Mouse (Mus musculus): Measurements from ENCODE around the gene Aar2. TPM values are rescaled to one million over a fixed set of nuclear protein-coding genes. Genes with fewer than 3 reads are reported as not detected.
A peak's percentile ranks its signal among the peaks of the same experiment; 100 is the strongest.

Aar2 gene
- polyA plus RNA-seq, 1 experiment from 2014 or later: 53.5 TPM

DNA sequence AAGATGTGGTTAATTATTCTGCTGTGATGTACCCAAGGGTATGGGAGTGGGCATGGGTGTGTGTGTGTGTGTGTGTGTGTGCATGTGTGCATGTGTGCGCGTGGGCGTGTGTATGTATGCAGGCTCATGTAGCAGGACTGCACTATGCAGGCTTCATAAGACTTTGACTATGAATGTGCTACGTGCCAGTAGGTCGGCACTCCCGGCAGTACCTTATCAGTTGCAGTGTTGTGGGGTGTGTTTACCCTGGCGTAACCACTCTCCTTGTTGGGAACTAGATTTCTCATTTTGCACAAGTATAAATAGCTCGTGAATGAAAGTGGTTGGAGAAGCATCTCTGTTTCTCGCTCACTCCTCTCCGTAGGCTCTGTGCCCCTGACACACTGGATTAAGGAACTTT is 35.5 kb downstream of the Aar2 start:
- DNase-seq (ENCODE audit: low spot score): no peak
- 91% methylated on average over 10 of the region's 10 CpGs for WGBS
- Histone ChIP-seq H3K4me1 (replicated peaks; ENCODE audit: control insufficient read depth, insufficient read depth, low read length) (0 out of 2 replicates have a peak, but pooled peaks cover 8% of the 10 kb centered on the region), H3K36me3 (replicated peaks; ENCODE audit: control insufficient read depth, insufficient read depth) (no peaks in the 10 kb centered on the region), H3K27me3 (ENCODE audit: control insufficient read depth, insufficient read depth, low read length) (no peaks in the 10 kb centered on the region), H3K4me2 (replicated peaks) (no peak overlapping the region), H3K9ac (no peak overlapping the region), H3K9me3 (ENCODE audit: control insufficient read depth, low read length) (no peaks in the 10 kb centered on the region), H3K4me3 (replicated peaks; ENCODE audit: low read length) (no peak overlapping the region), H3K27ac (no peak overlapping the region)
- ATAC-seq (ENCODE audit: low FRiP score): no peak

GRCm38 (mm10) chr2:156584154-156584796 is 36.9 kb downstream of the Aar2 start:
- peak; percentile 18; the same call in 1 of the 2 replicates for ATAC-seq (ENCODE audit: low FRiP score)
- WGBS: 61% methylated on average over 11 of the region's 11 CpGs
- no peak overlapping the region for H3K9ac ChIP-seq

DNA sequence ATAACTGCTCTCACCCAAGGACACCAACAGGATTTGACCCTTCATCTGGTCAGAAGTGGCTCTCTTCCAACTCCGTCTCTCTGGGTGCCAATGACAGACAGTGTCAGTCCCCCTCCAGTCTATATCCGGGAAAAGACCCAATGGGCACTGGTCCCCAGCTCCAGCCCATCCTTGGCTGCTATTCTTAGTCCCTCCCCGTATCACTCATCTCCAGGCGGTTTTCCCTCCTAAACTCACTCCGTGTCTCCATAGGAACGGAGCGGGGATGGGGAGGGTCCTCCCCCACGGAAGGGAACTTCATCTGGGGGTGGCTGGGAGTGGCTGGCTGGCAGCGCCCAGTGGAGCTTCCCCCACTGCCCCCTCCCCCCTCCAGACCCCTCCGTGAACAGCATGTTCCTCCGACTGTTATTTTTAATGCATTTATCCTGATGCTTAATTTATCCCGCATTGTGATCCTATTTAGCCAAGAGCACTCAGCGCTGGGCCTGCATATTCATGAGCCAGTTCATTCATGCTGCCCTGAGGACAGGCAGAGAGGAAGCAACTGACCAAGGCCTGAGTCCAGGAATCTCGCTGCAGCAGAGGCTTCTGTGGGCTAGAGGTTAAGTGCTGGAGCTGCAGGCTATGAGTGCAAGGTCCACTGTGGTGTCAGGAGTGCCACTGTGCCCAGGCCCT is 37.5 kb downstream of the Aar2 start:
- peak overlapping the region; percentile 28 for H3K4me2 ChIP-seq (replicated peaks)
- H3K4me3 ChIP-seq (replicated peaks; ENCODE audit: low read length): no peak overlapping the region
- no peak overlapping the region for H3K27ac ChIP-seq
- DNase-seq (ENCODE audit: low spot score) (peak; percentile 31), ATAC-seq (ENCODE audit: low FRiP score) (peak; percentile 64; the same call in 1 of the 2 replicates)
- H3K9ac ChIP-seq: no peak overlapping the region
- H3K4me1 ChIP-seq (replicated peaks; ENCODE audit: control insufficient read depth, insufficient read depth, low read length): 0 out of 2 replicates have a peak, but pooled peaks cover 8% of the 10 kb centered on the region
- no peaks in the 10 kb centered on the region for H3K9me3 ChIP-seq (ENCODE audit: control insufficient read depth, low read length)
- H3K27me3 ChIP-seq (ENCODE audit: control insufficient read depth, insufficient read depth, low read length): no peaks in the 10 kb centered on the region
- WGBS: 13% methylated on average over 14 of the region's 14 CpGs
- H3K36me3 ChIP-seq (replicated peaks; ENCODE audit: control insufficient read depth, insufficient read depth): no peaks in the 10 kb centered on the region

More at GRCm38 (mm10) chr2:156584154-156584796, 36.9 kb downstream of the Aar2 start:
- H3K9me3 ChIP-seq (ENCODE audit: control insufficient read depth, low read length): no peaks in the 10 kb centered on the region
- H3K36me3 ChIP-seq (replicated peaks; ENCODE audit: control insufficient read depth, insufficient read depth): no peaks in the 10 kb centered on the region
- peak overlapping the region; percentile 28; the same call in 1 of the 2 replicates for H3K4me2 ChIP-seq (replicated peaks)
- H3K27me3 ChIP-seq (ENCODE audit: control insufficient read depth, insufficient read depth, low read length): no peaks in the 10 kb centered on the region
- DNase-seq (ENCODE audit: low spot score): peak; percentile 29
- 0 out of 2 replicates have a peak, but pooled peaks cover 8% of the 10 kb centered on the region for H3K4me1 ChIP-seq (replicated peaks; ENCODE audit: control insufficient read depth, insufficient read depth, low read length)
- H3K27ac ChIP-seq: no peak overlapping the region
- no peak overlapping the region for H3K4me3 ChIP-seq (replicated peaks; ENCODE audit: low read length)

GRCm38 (mm10) chr2:156589481-156589880 is 42.1 kb downstream of the Aar2 start:
- Histone ChIP-seq H3K27me3 (ENCODE audit: control insufficient read depth, insufficient read depth, low read length) (no peaks in the 10 kb centered on the region), H3K4me2 (replicated peaks) (no peak overlapping the region), H3K9ac (no peak overlapping the region), H3K27ac (no peak overlapping the region), H3K36me3 (replicated peaks; ENCODE audit: control insufficient read depth, insufficient read depth) (no peaks in the 10 kb centered on the region), H3K4me1 (replicated peaks; ENCODE audit: control insufficient read depth, insufficient read depth, low read length) (0 out of 2 replicates have a peak, but pooled peaks cover 8% of the 10 kb centered on the region), H3K4me3 (replicated peaks; ENCODE audit: low read length) (no peak overlapping the region), H3K9me3 (ENCODE audit: control insufficient read depth, low read length) (no peaks in the 10 kb centered on the region)
- WGBS: 88% methylated on average over 9 of the region's 9 CpGs
- no peak for ATAC-seq (ENCODE audit: low FRiP score)
- no peak for DNase-seq (ENCODE audit: low spot score)

- ATAC-seq (ENCODE audit: low FRiP score): no peak
- H3K27ac ChIP-seq: no peak overlapping the region
- 75% methylated on average over 15 of the region's 15 CpGs for WGBS
- H3K27me3 ChIP-seq (ENCODE audit: control insufficient read depth, insufficient read depth, low read length): no peaks in the 10 kb centered on the region
- H3K4me1 ChIP-seq (replicated peaks; ENCODE audit: control insufficient read depth, insufficient read depth, low read length): no peaks in the 10 kb centered on the region
- no peaks in the 10 kb centered on the region for H3K36me3 ChIP-seq (replicated peaks; ENCODE audit: control insufficient read depth, insufficient read depth)
- no peaks in the 10 kb centered on the region for H3K9me3 ChIP-seq (ENCODE audit: control insufficient read depth, low read length)
- no peak overlapping the region for H3K4me2 ChIP-seq (replicated peaks)
- DNase-seq (ENCODE audit: low spot score): no peak
- no peak overlapping the region for H3K9ac ChIP-seq
- no peak overlapping the region for H3K4me3 ChIP-seq (replicated peaks; ENCODE audit: low read length)
Observed at GRCm38 (mm10) chr2:156594987-156595490, 47.7 kb downstream of the Aar2 start.

- Histone ChIP-seq H3K27ac (no peak overlapping the region), H3K9me3 (ENCODE audit: control insufficient read depth, low read length) (no peaks in the 10 kb centered on the region), H3K27me3 (ENCODE audit: control insufficient read depth, insufficient read depth, low read length) (no peaks in the 10 kb centered on the region), H3K4me3 (replicated peaks; ENCODE audit: low read length) (no peak overlapping the region), H3K36me3 (replicated peaks; ENCODE audit: control insufficient read depth, insufficient read depth) (no peaks in the 10 kb centered on the region), H3K4me2 (replicated peaks) (no peak overlapping the region), H3K9ac (no peak overlapping the region), H3K4me1 (replicated peaks; ENCODE audit: control insufficient read depth, insufficient read depth, low read length) (no peaks in the 10 kb centered on the region)
- DNase-seq (ENCODE audit: low spot score) (no peak), ATAC-seq (ENCODE audit: low FRiP score) (no peak)
- 87% methylated on average over 7 of the region's 7 CpGs for WGBS
Observed at GRCm38 (mm10) chr2:156602581-156602980, 55.2 kb downstream of the Aar2 start.

DNA sequence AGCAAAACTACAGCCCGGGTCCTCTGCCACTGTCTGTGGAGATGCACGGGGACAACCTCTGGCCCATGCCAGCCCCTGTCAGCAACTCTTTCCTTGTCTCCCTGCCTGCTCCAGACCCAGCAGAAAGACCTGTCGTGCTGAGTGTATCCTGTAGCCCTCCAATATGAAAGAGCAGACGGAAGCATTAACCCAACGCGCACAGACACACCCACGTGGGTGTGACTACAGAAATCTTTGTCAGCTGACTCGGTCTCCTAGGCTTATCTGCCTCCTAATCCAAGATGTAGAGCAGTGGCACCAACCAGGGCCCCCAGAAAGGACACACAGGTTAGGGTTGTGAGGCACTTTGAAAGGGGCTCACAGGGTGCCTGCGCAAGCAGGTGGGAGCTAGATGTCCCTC is 56.3 kb downstream of the Aar2 start:
- Histone ChIP-seq H3K4me3 (replicated peaks; ENCODE audit: low read length) (no peak overlapping the region), H3K9me3 (ENCODE audit: control insufficient read depth, low read length) (no peaks in the 10 kb centered on the region), H3K4me1 (replicated peaks; ENCODE audit: control insufficient read depth, insufficient read depth, low read length) (no peaks in the 10 kb centered on the region), H3K4me2 (replicated peaks) (no peak overlapping the region), H3K27ac (no peak overlapping the region), H3K9ac (no peak overlapping the region), H3K27me3 (ENCODE audit: control insufficient read depth, insufficient read depth, low read length) (no peaks in the 10 kb centered on the region), H3K36me3 (replicated peaks; ENCODE audit: control insufficient read depth, insufficient read depth) (no peaks in the 10 kb centered on the region)
- WGBS: 84% methylated on average over 9 of the region's 9 CpGs
- ATAC-seq (ENCODE audit: low FRiP score) (no peak), DNase-seq (ENCODE audit: low spot score) (no peak)

DNA sequence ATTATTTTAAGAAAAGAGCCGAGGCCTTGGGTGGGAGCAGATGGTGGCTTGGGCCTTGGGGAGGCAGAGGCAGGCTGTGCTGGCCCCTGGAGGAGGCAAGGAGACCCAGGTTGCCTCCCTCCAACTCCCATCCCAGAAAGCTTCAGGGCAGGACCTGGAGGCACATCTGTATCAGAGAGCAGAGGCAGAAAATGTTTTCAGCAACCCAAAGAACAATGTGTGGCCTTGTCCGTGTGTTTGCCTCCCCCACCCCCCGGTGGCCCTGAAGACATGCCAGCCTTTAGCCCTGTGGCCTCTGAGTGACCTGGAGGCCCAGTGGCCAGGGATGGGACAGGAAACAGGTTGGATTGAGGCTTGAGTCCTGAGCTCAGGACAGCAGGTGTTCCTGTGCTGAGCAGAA is 57.8 kb downstream of the Aar2 start:
- Histone ChIP-seq H3K27me3 (ENCODE audit: control insufficient read depth, insufficient read depth, low read length) (no peaks in the 10 kb centered on the region), H3K4me2 (replicated peaks) (no peak overlapping the region), H3K27ac (no peak overlapping the region), H3K36me3 (replicated peaks; ENCODE audit: control insufficient read depth, insufficient read depth) (no peaks in the 10 kb centered on the region), H3K4me1 (replicated peaks; ENCODE audit: control insufficient read depth, insufficient read depth, low read length) (no peaks in the 10 kb centered on the region), H3K4me3 (replicated peaks; ENCODE audit: low read length) (no peak overlapping the region), H3K9ac (no peak overlapping the region), H3K9me3 (ENCODE audit: control insufficient read depth, low read length) (no peaks in the 10 kb centered on the region)
- WGBS: 57% methylated on average over 3 of the region's 3 CpGs
- ATAC-seq (ENCODE audit: low FRiP score): no peak
- DNase-seq (ENCODE audit: low spot score): no peak

GRCm38 (mm10) chr2:156605971-156606370 is 58.6 kb downstream of the Aar2 start:
- DNase-seq (ENCODE audit: low spot score) (no peak), ATAC-seq (ENCODE audit: low FRiP score) (no peak)
- H3K4me3 ChIP-seq (replicated peaks; ENCODE audit: low read length): no peak overlapping the region
- H3K4me2 ChIP-seq (replicated peaks): no peak overlapping the region
- H3K4me1 ChIP-seq (replicated peaks; ENCODE audit: control insufficient read depth, insufficient read depth, low read length): no peaks in the 10 kb centered on the region
- no peak overlapping the region for H3K9ac ChIP-seq
- H3K27ac ChIP-seq: no peak overlapping the region
- H3K36me3 ChIP-seq (replicated peaks; ENCODE audit: control insufficient read depth, insufficient read depth): no peaks in the 10 kb centered on the region
- H3K27me3 ChIP-seq (ENCODE audit: control insufficient read depth, insufficient read depth, low read length): no peaks in the 10 kb centered on the region
- 79% methylated on average over 5 of the region's 5 CpGs for WGBS
- no peaks in the 10 kb centered on the region for H3K9me3 ChIP-seq (ENCODE audit: control insufficient read depth, low read length)

All from hindbrain, embryonic 14.5 days (tissue).